Mouse (Mus musculus) CH12.LX (cell line): ENCODE measurements around the gene Cd7. TPM values are rescaled to one million over a fixed set of nuclear protein-coding genes. Genes with fewer than 3 reads are reported as not detected.
A peak's percentile ranks its signal among the peaks of the same experiment; 100 is the strongest.

Source experiments
- DNase-seq: peaks from one replicate; pipeline ENCODE4 v3.0.0-alpha.2; 2013; ENCODE audit errors: extremely low read depth
- H3K27ac ChIP-seq: 2 replicates; pipeline ENCODE4 v1.5.1; 2012; ENCODE audit warnings: low read depth, mild to moderate bottlenecking, control low read depth, moderate library complexity; ENCODE audit not compliant: insufficient read depth
- H3K27me3 ChIP-seq: replicated peaks from 2 replicates; pipeline ENCODE3; 2012; ENCODE audit warnings: inconsistent platforms
- H3K36me3 ChIP-seq, 2 experiments: replicated peaks in 1 of 2; 2 replicates each; pipeline versions ENCODE3 to v1.6.1; 2012; ENCODE audit warnings: inconsistent platforms in 1 of 2, low read length in 1 of 2, mild to moderate bottlenecking in 1 of 2, mixed read lengths in 1 of 2, moderate library complexity in 1 of 2; ENCODE audit not compliant: control insufficient read depth in 1 of 2, insufficient read depth in 1 of 2
- H3K4me1 ChIP-seq, 2 experiments: 2 replicates each; pipeline ENCODE4 v1.6.1; 2012; ENCODE audit warnings: inconsistent platforms in 1 of 2, moderate library complexity in 1 of 2; ENCODE audit not compliant: insufficient read depth in 2 of 2, control insufficient read depth in 1 of 2
- H3K4me2 ChIP-seq: 2 replicates; pipeline ENCODE4 v1.6.1; 2012; ENCODE audit warnings: low read depth, mild to moderate bottlenecking, control low read depth; ENCODE audit not compliant: poor library complexity, insufficient read depth, severe bottlenecking
- H3K4me3 ChIP-seq, 3 experiments: fragments of 150-350 bp in 1 of 3; sonication (generic) in 1 of 3; replicated peaks in 1 of 3; 2 replicates each; pipeline versions ENCODE3 to v1.5.1; 2011 to 2012; ENCODE audit warnings: low read depth in 2 of 3, low read length in 2 of 3, mild to moderate bottlenecking in 2 of 3, moderate library complexity in 2 of 3, control low read depth in 1 of 3, improper control_type of control experiment in 1 of 3, inconsistent platforms in 1 of 3, mixed read lengths in 1 of 3; ENCODE audit not compliant: poor library complexity in 1 of 3
- H3K79me2 ChIP-seq: replicated peaks from 2 replicates; pipeline ENCODE4 v1.6.1; 2012; ENCODE audit warnings: mild to moderate bottlenecking, moderate library complexity; ENCODE audit not compliant: control insufficient read depth, poor library complexity, insufficient read depth, severe bottlenecking; ENCODE audit errors: extremely low read depth
- H3K9ac ChIP-seq: 2 replicates; pipeline ENCODE4 v1.6.1; 2012; ENCODE audit warnings: low read depth, mild to moderate bottlenecking, control low read depth, moderate library complexity; ENCODE audit not compliant: insufficient read depth
- H3K9me3 ChIP-seq: replicated peaks from 2 replicates; pipeline ENCODE3; 2012; ENCODE audit warnings: low read length, inconsistent platforms, mixed read lengths
- BHLHE40 ChIP-seq: IDR thresholded peaks from 2 replicates; pipeline ENCODE4 v1.6.1; 2011; ENCODE audit warnings: mild to moderate bottlenecking, low read depth, low read length, improper control_type of control experiment
- CHD2 ChIP-seq: IDR thresholded peaks from 2 replicates; pipeline ENCODE4 v1.6.1; 2011; ENCODE audit warnings: low read length, improper control_type of control experiment
- CTCF ChIP-seq, 2 experiments: IDR thresholded peaks in 1 of 2; conservative IDR thresholded peaks in 1 of 2; 2 replicates each; pipeline ENCODE4 v1.5.1; 2011 to 2012; ENCODE audit warnings: low read depth in 2 of 2, low read length in 2 of 2, improper control_type of control experiment in 1 of 2, inconsistent platforms in 1 of 2, mild to moderate bottlenecking in 1 of 2, moderate library complexity in 1 of 2
- E2F4 ChIP-seq: IDR thresholded peaks from 2 replicates; pipeline ENCODE4 v1.6.1; 2011; ENCODE audit warnings: low read depth, low read length, improper control_type of control experiment; ENCODE audit not compliant: insufficient replicate concordance
- ELF1 ChIP-seq: IDR thresholded peaks from 2 replicates; pipeline ENCODE4 v1.6.1; 2014; ENCODE audit warnings: low read depth, mild to moderate bottlenecking, inconsistent platforms, low read length, improper control_type of control experiment
- EP300 ChIP-seq: IDR thresholded peaks from 2 replicates; pipeline ENCODE4 v1.6.1; 2011; ENCODE audit warnings: low read length, improper control_type of control experiment
- ETS1 ChIP-seq: conservative IDR thresholded peaks from 2 replicates; pipeline ENCODE4 v1.6.1; 2012; ENCODE audit warnings: low read depth, mild to moderate bottlenecking, inconsistent platforms, low read length, improper control_type of control experiment, moderate library complexity
- HCFC1 ChIP-seq: IDR thresholded peaks from 2 replicates; pipeline ENCODE4 v1.6.1; 2012; ENCODE audit warnings: low read depth, mild to moderate bottlenecking, inconsistent platforms, low read length, improper control_type of control experiment
- IRF4 ChIP-seq: IDR thresholded peaks from 2 replicates; pipeline ENCODE4 v1.6.1; 2014; ENCODE audit warnings: low read depth, mild to moderate bottlenecking, inconsistent platforms, low read length, improper control_type of control experiment
- JUND ChIP-seq: conservative IDR thresholded peaks from 2 replicates; pipeline ENCODE4 v1.6.1; 2011; ENCODE audit warnings: low read depth, low read length, improper control_type of control experiment
- KAT2A ChIP-seq: IDR thresholded peaks from 2 replicates; pipeline ENCODE4 v1.6.1; 2012; ENCODE audit warnings: low read length, improper control_type of control experiment, inconsistent platforms; ENCODE audit not compliant: insufficient replicate concordance
- MAFK ChIP-seq: IDR thresholded peaks from 2 replicates; pipeline ENCODE4 v1.6.1; 2011; ENCODE audit warnings: low read length, improper control_type of control experiment; ENCODE audit not compliant: insufficient replicate concordance
- MAX ChIP-seq: IDR thresholded peaks from 2 replicates; pipeline ENCODE4 v1.6.1; 2011; ENCODE audit warnings: low read length, improper control_type of control experiment
- MAZ ChIP-seq: IDR thresholded peaks from 2 replicates; pipeline ENCODE4 v1.6.1; 2012; ENCODE audit warnings: low read depth, mild to moderate bottlenecking, inconsistent platforms, low read length, improper control_type of control experiment, moderate library complexity
- MEF2A ChIP-seq: IDR thresholded peaks from 2 replicates; pipeline ENCODE4 v1.6.1; 2014; ENCODE audit warnings: low read depth, mild to moderate bottlenecking, inconsistent platforms, low read length, improper control_type of control experiment, borderline replicate concordance
- MXI1 ChIP-seq: IDR thresholded peaks from 2 replicates; pipeline ENCODE4 v1.6.1; 2011; ENCODE audit warnings: mild to moderate bottlenecking, low read depth, low read length, improper control_type of control experiment
- MYC ChIP-seq: IDR thresholded peaks from 2 replicates; pipeline ENCODE4 v1.6.1; 2011; ENCODE audit warnings: low read depth, mild to moderate bottlenecking, improper control_type of control experiment, low read length
- NELFE ChIP-seq: IDR thresholded peaks from 2 replicates; pipeline ENCODE4 v1.6.1; 2011; ENCODE audit warnings: low read depth, low read length, improper control_type of control experiment
- NRF1 ChIP-seq: IDR thresholded peaks from 2 replicates; pipeline ENCODE4 v1.6.1; 2014; ENCODE audit warnings: low read depth, mild to moderate bottlenecking, inconsistent platforms, low read length, improper control_type of control experiment, moderate library complexity
- PAX5 ChIP-seq: IDR thresholded peaks from 2 replicates; pipeline ENCODE4 v1.6.1; 2012; ENCODE audit warnings: low read length, inconsistent platforms, mixed read lengths
- RAD21 ChIP-seq: IDR thresholded peaks from 2 replicates; pipeline ENCODE4 v1.6.1; 2011; ENCODE audit warnings: low read depth, mild to moderate bottlenecking, low read length, improper control_type of control experiment, moderate library complexity
- RCOR1 ChIP-seq: conservative IDR thresholded peaks from 2 replicates; pipeline ENCODE4 v1.6.1; 2012; ENCODE audit warnings: low read depth, mild to moderate bottlenecking, inconsistent platforms, low read length, improper control_type of control experiment
- SIN3A ChIP-seq: IDR thresholded peaks from 2 replicates; pipeline ENCODE4 v1.6.1; 2012; ENCODE audit warnings: low read length, improper control_type of control experiment, inconsistent platforms
- SMC3 ChIP-seq: IDR thresholded peaks from 2 replicates; pipeline ENCODE4 v1.6.1; 2011; ENCODE audit warnings: low read depth, low read length, improper control_type of control experiment
- TBP ChIP-seq: conservative IDR thresholded peaks from 2 replicates; pipeline ENCODE4 v1.6.1; 2011; ENCODE audit warnings: low read depth, low read length, improper control_type of control experiment
- TCF12 ChIP-seq: IDR thresholded peaks from 2 replicates; pipeline ENCODE4 v1.6.1; 2014; ENCODE audit warnings: low read depth, mild to moderate bottlenecking, inconsistent platforms, low read length, improper control_type of control experiment
- UBTF ChIP-seq: IDR thresholded peaks from 2 replicates; pipeline ENCODE4 v1.6.1; 2012; ENCODE audit warnings: low read depth, mild to moderate bottlenecking, inconsistent platforms, low read length, improper control_type of control experiment, moderate library complexity
- USF1 ChIP-seq: IDR thresholded peaks from 2 replicates; pipeline ENCODE4 v1.6.1; 2014; ENCODE audit warnings: low read depth, mild to moderate bottlenecking, inconsistent platforms, low read length, improper control_type of control experiment
- ZNF384 ChIP-seq: IDR thresholded peaks from 2 replicates; pipeline ENCODE4 v1.6.1; 2012; ENCODE audit warnings: low read depth, low read length, improper control_type of control experiment, inconsistent platforms
- dilution Hi-C: fragments of 300-500 bp; cut with MboI; formaldehyde crosslinking; loops from 2 replicates; pipeline ENCODE4 v1.14.3; 2020; ENCODE audit warnings: low sequenced_read_pairs; ENCODE audit not compliant: extremely low pct_unique_long_range_greater_than_20kb, extremely low pct_ligation_motif_present
- in situ Hi-C: fragments of 300-500 bp; cut with MboI; formaldehyde crosslinking; loops from 3 replicates; pipeline ENCODE4 v1.14.3; 2019; ENCODE audit warnings: low sequenced_read_pairs, low pct_ligation_motif_present, low pct_unique_long_range_greater_than_20kb, mixed read lengths
- polyA plus RNA-seq: library from polyadenylated mRNA; unstranded; fragments of >175 nt; gene quantifications from 2 replicates; pipeline ENCODE4 v1.2.1, GENCODE M21; 2012; ENCODE audit warnings: low read depth; ENCODE audit not compliant: insufficient read length
- total RNA-seq, 2 experiments: library from RNA; depleted of rRNA; stranded (reverse); fragments of 300-350 nt in 1 of 2; fragments of >200 nt in 1 of 2; gene quantifications; 2 replicates each; pipeline ENCODE4 v1.2.3; 2012 to 2014

Gene Cd7
- total and polyA plus RNA-seq, 3 experiments, result 0.82 to 2.7 (median 1.0) TPM

GRCm38 (mm10) chr11:121085181-121085580 is 46.0 kb upstream of the Cd7 start:
- Histone ChIP-seq H3K9ac (no peak overlapping the region), H3K36me3 (no peaks in the 10 kb centered on the region), H3K4me3 (no peak overlapping the region), H3K27ac (no peak overlapping the region), H3K4me2 (no peak overlapping the region), H3K4me1 (peaks cover 6 to 33% of the 10 kb centered on the region in 2 experiments), H3K79me2 (no peaks in the 10 kb centered on the region), H3K9me3 (no peaks in the 10 kb centered on the region), H3K27me3 (no peaks in the 10 kb centered on the region)
- dilution Hi-C loops (no loop called here), in situ Hi-C loops (no loop called here)
- no peak for TF ChIP-seq NELFE
- TF ChIP-seq TBP, result no peak
- no peak for TF ChIP-seq UBTF
- TF ChIP-seq MAZ, result no peak
- TF ChIP-seq ZNF384, result no peak
- TF ChIP-seq ELF1, result no peak
- TF ChIP-seq RCOR1, result no peak
- TF ChIP-seq MYC, result no peak
- TF ChIP-seq EP300, result no peak
- no peak for TF ChIP-seq KAT2A
- TF ChIP-seq MAFK, result no peak
- no peak for TF ChIP-seq RAD21
- no peak for TF ChIP-seq NRF1
- no peak for TF ChIP-seq USF1
- TF ChIP-seq SMC3, result no peak
- TF ChIP-seq JUND, result no peak
- no peak for TF ChIP-seq MXI1
- no peak for TF ChIP-seq BHLHE40
- TF ChIP-seq IRF4, result no peak
- DNase-seq, result no peak

- H3K27ac ChIP-seq, result no peak overlapping the region
- TF ChIP-seq CHD2, result peak; percentile 59
- peak; percentile 63; the same call in 1 of the 2 replicates for TF ChIP-seq TCF12
- TF ChIP-seq BHLHE40, result peak; percentile 70
- TF ChIP-seq CTCF (conservative IDR thresholded peaks at IDR 0.05 in 1 of 2, IDR thresholded peaks at IDR 0.05 in 1 of 2; ENCODE audit: low read depth in 2 of 2, low read length in 2 of 2), result no peak
- peak; percentile 84 for TF ChIP-seq ETS1
- peak; percentile 93 for TF ChIP-seq IRF4
- TF ChIP-seq KAT2A, result 0 out of 2 replicates have a peak, but pooled peaks have one; percentile 4
- TF ChIP-seq JUND, result peak; percentile 61
- peak; percentile 73 for TF ChIP-seq MEF2A
- no peak for TF ChIP-seq TBP
- TF ChIP-seq ELF1, result peak; percentile 56
- peak; percentile 72 for TF ChIP-seq MAFK
- TF ChIP-seq RCOR1, result peak; percentile 88
- no peak for TF ChIP-seq USF1
- TF ChIP-seq EP300, result peak; percentile 85
- TF ChIP-seq PAX5, result no peak
- TF ChIP-seq SIN3A, result peak; percentile 37; the same call in 1 of the 2 replicates
- no peak for TF ChIP-seq E2F4
- 0 out of 2 replicates have a peak, but pooled peaks have one; percentile 20 for TF ChIP-seq HCFC1
- TF ChIP-seq MAX, result peak; percentile 60; the same call in 1 of the 2 replicates
- no peak for TF ChIP-seq NELFE
- TF ChIP-seq, all 38 proteins: peak for 15
- in situ Hi-C loops (loop anchor here (5.0 kb wide), 1 partner anchor 39 kb away; no protein-coding TSS in a partner anchor), dilution Hi-C loops (no loop called here)
- Histone ChIP-seq H3K9me3 (no peaks in the 10 kb centered on the region), H3K36me3 (no peaks in the 10 kb centered on the region), H3K4me2 (peak overlapping the region; percentile 80), H3K79me2 (no peaks in the 10 kb centered on the region), H3K27me3 (no peaks in the 10 kb centered on the region), H3K4me3 (peak overlapping the region; percentile 2 to 29 (median 4)), H3K4me1 (peaks cover 6 to 32% of the 10 kb centered on the region in 2 experiments), H3K9ac (peak overlapping the region; percentile 6; the same call in 1 of the 2 replicates)
- DNase-seq, result peak; percentile 82
Measured at GRCm38 (mm10) chr11:121082857-121083500, 43.8 kb upstream of the Cd7 start.
